Mouse (Mus musculus) intestine, postnatal 0 days (tissue): ENCODE data around the gene Zfp771. TPM values are rescaled to one million over a fixed set of nuclear protein-coding genes. Genes with fewer than 3 reads are reported as not detected.

ENCODE experiments used
- ATAC-seq: fragments of 200-750 bp; cut with Nextera tagmentation; 2 replicates; pipeline ENCODE4 v1.8.0; 2017; ENCODE audit warnings: mild to moderate bottlenecking, moderate TSS enrichment, moderate library complexity
- H3K27ac ChIP-seq: fragments of 300-500 bp; sonication (generic); 2 replicates; pipeline ENCODE4 v1.5.1; 2014; ENCODE audit warnings: mild to moderate bottlenecking, low read depth, low read length, moderate library complexity
- H3K27me3 ChIP-seq: fragments of 300-500 bp; sonication (generic); replicated peaks from 2 replicates; pipeline ENCODE4 v1.6.1; 2014; ENCODE audit warnings: low read length, mixed read lengths; ENCODE audit not compliant: control insufficient read depth, insufficient read depth
- H3K36me3 ChIP-seq: fragments of 300-500 bp; sonication (generic); 2 replicates; pipeline ENCODE4 v1.6.1; 2014; ENCODE audit warnings: mild to moderate bottlenecking, moderate library complexity; ENCODE audit not compliant: control insufficient read depth, insufficient read depth
- H3K4me1 ChIP-seq: fragments of 300-500 bp; sonication (generic); replicated peaks from 2 replicates; pipeline ENCODE4 v1.6.1; 2014; ENCODE audit warnings: antibody characterized with exemption, low read length, mixed read lengths; ENCODE audit not compliant: control insufficient read depth, insufficient read depth
- H3K4me2 ChIP-seq: fragments of 300-500 bp; sonication (generic); replicated peaks from 2 replicates; pipeline ENCODE4 v1.6.1; 2014; ENCODE audit warnings: low read depth, mild to moderate bottlenecking, moderate library complexity
- H3K4me3 ChIP-seq: fragments of 300-500 bp; sonication (generic); 2 replicates; pipeline ENCODE4 v1.5.1; 2014; ENCODE audit warnings: low read depth, low read length
- H3K9ac ChIP-seq: fragments of 300-500 bp; sonication (generic); 2 replicates; pipeline ENCODE4 v1.6.1; 2014; ENCODE audit warnings: mild to moderate bottlenecking, low read depth, low read length
- H3K9me3 ChIP-seq: fragments of 300-500 bp; sonication (generic); 2 replicates; pipeline ENCODE4 v1.6.1; 2016; ENCODE audit warnings: mixed run types; ENCODE audit not compliant: control insufficient read depth
- CTCF ChIP-seq: sonication (generic); IDR thresholded peaks from 2 replicates; pipeline ENCODE4 v1.5.1; 2016; ENCODE audit warnings: low read depth, mild to moderate bottlenecking, control low read depth, antibody characterized with exemption, moderate library complexity
- WGBS: fragments of 180-500 bp; shearing (Covaris S2); extraction: QIAGEN DNeasy Blood & Tissue Kit; methylation state at CpG from one replicate; pipeline ENCODE4 v1.1.7; 2014; 5-methylcytosine and 5-hydroxymethylcytosine counted together
- polyA plus RNA-seq: library from polyadenylated mRNA; unstranded; fragments of >200 nt; fragmentation: Nextera tagmentation; extraction: Ambion mirVana; gene quantifications from 2 replicates; pipeline ENCODE4 v1.2.1, GENCODE M21; 2015

Zfp771 gene
- 17.6 and 19.8 TPM in 2 replicates for polyA plus RNA-seq

GRCm38 (mm10) chr7:127243870-127244657, at the start of gene Zfp771:
Gene Zfp771, plus strand, starts transcription at chr7:127244274.
- no peaks in the 10 kb centered on the region for H3K9me3 ChIP-seq
- ATAC-seq: peak; percentile 94
- H3K4me3 ChIP-seq: peak within 1 kb of the TSS; percentile 72
- H3K4me2 ChIP-seq: peak within 1 kb of the TSS; percentile 83
- no peaks in the 10 kb centered on the region for H3K4me1 ChIP-seq
- peaks cover 10% of the 10 kb centered on the region for H3K36me3 ChIP-seq
- TF ChIP-seq CTCF: peak; percentile 45
- WGBS: 1% methylated on average over 56 of the region's 56 CpGs
- peak within 1 kb of the TSS; percentile 88 for H3K27ac ChIP-seq
- no peaks in the 10 kb centered on the region for H3K27me3 ChIP-seq
- peak within 1 kb of the TSS; percentile 84 for H3K9ac ChIP-seq

- Histone ChIP-seq H3K9me3 (no peaks in the 10 kb centered on the region), H3K9ac (0 out of 2 replicates have a peak overlapping the region, but pooled peaks have one; percentile 67), H3K4me3 (peak overlapping the region; percentile 75), H3K27me3 (no peaks in the 10 kb centered on the region), H3K27ac (no peak overlapping the region), H3K4me1 (peaks cover 18% of the 10 kb centered on the region; the same call in 1 of the 2 replicates), H3K4me2 (peak overlapping the region; percentile 79), H3K36me3 (peaks cover 59% of the 10 kb centered on the region)
- no peak for TF ChIP-seq CTCF
- no peak for ATAC-seq
- 52% methylated on average over 7 of the region's 7 CpGs for WGBS
Observed at GRCm38 (mm10) chr7:127194633-127195029, 49.4 kb upstream of the Zfp771 start.

GRCm38 (mm10) chr7:127195544-127196295, 48.4 kb upstream of the Zfp771 start, which contains the start of gene Cd2bp2:
Gene Cd2bp2, minus strand, starts transcription at chr7:127196050.
- Histone ChIP-seq H3K9me3 (no peaks in the 10 kb centered on the region), H3K4me2 (peak within 1 kb of the TSS; percentile 79), H3K9ac (peak within 1 kb of the TSS; percentile 67), H3K27me3 (no peaks in the 10 kb centered on the region), H3K27ac (peak within 1 kb of the TSS; percentile 88), H3K4me1 (peaks cover 18% of the 10 kb centered on the region; the same call in 1 of the 2 replicates), H3K4me3 (peak within 1 kb of the TSS; percentile 75), H3K36me3 (peaks cover 70% of the 10 kb centered on the region)
- peak; percentile 64 for TF ChIP-seq CTCF
- peak; percentile 94 for ATAC-seq
- WGBS: under 1% methylated on average over 51 of the region's 51 CpGs

GRCm38 (mm10) chr7:127196484-127196883, 47.6 kb upstream of the Zfp771 start:
- peaks cover 73% of the 10 kb centered on the region for H3K36me3 ChIP-seq

GRCm38 (mm10) chr7:127206606-127207005, 37.5 kb upstream of the Zfp771 start:
- no peak for ATAC-seq
- H3K4me2 ChIP-seq: peak overlapping the region; percentile 93
- H3K4me1 ChIP-seq: no peaks in the 10 kb centered on the region
- H3K27me3 ChIP-seq: no peaks in the 10 kb centered on the region
- H3K36me3 ChIP-seq: peaks cover 16% of the 10 kb centered on the region
- TF ChIP-seq CTCF: no peak
- H3K4me3 ChIP-seq: peak overlapping the region; percentile 77
- H3K9ac ChIP-seq: peak overlapping the region; percentile 76
- H3K9me3 ChIP-seq: no peaks in the 10 kb centered on the region
- no peak overlapping the region for H3K27ac ChIP-seq
- 30% methylated on average over 2 of the region's 2 CpGs for WGBS

More at GRCm38 (mm10) chr7:127196484-127196883, 47.6 kb upstream of the Zfp771 start:
- H3K9ac ChIP-seq: peak overlapping the region; percentile 64
- peaks cover 18% of the 10 kb centered on the region; the same call in 1 of the 2 replicates for H3K4me1 ChIP-seq
- H3K27ac ChIP-seq: no peak overlapping the region
- H3K27me3 ChIP-seq: no peaks in the 10 kb centered on the region
- WGBS: 49% methylated on average over 11 of the region's 11 CpGs
- TF ChIP-seq CTCF: no peak
- no peaks in the 10 kb centered on the region for H3K9me3 ChIP-seq
- H3K4me3 ChIP-seq: peak overlapping the region; percentile 75
- no peak for ATAC-seq
- H3K4me2 ChIP-seq: peak overlapping the region; percentile 79
